Mouse (Mus musculus) forebrain, embryonic 15.5 days (tissue): ENCODE results near the gene Zdhhc12. TPM values are rescaled to one million over a fixed set of nuclear protein-coding genes. Genes with fewer than 3 reads are reported as not detected.

Source experiments
- ATAC-seq: fragments of 200-750 bp; cut with Nextera tagmentation; replicated peaks from 2 replicates; pipeline ENCODE4 v1.8.0; 2017; ENCODE audit warnings: mild to moderate bottlenecking, moderate TSS enrichment, moderate library complexity
- H3K27ac ChIP-seq: fragments of 300-500 bp; sonication (generic); replicated peaks from 2 replicates; pipeline ENCODE4 v1.5.1; 2015; ENCODE audit warnings: mild to moderate bottlenecking, inconsistent platforms
- H3K27me3 ChIP-seq: fragments of 300-500 bp; sonication (generic); 2 replicates; pipeline ENCODE4 v1.6.1; 2015; ENCODE audit warnings: inconsistent platforms
- H3K36me3 ChIP-seq: fragments of 300-500 bp; sonication (generic); 2 replicates; pipeline ENCODE4 v1.6.1; 2015; ENCODE audit warnings: mild to moderate bottlenecking, inconsistent platforms
- H3K4me1 ChIP-seq: fragments of 300-500 bp; sonication (generic); 2 replicates; pipeline ENCODE4 v1.6.1; 2015; ENCODE audit warnings: inconsistent platforms
- H3K4me2 ChIP-seq: fragments of 300-500 bp; sonication (generic); replicated peaks from 2 replicates; pipeline ENCODE4 v1.6.1; 2015; ENCODE audit warnings: mild to moderate bottlenecking, inconsistent platforms
- H3K4me3 ChIP-seq: fragments of 300-500 bp; sonication (generic); 2 replicates; pipeline ENCODE4 v1.5.1; 2015; ENCODE audit warnings: mild to moderate bottlenecking, inconsistent platforms
- H3K9ac ChIP-seq: fragments of 300-500 bp; sonication (generic); replicated peaks from 2 replicates; pipeline ENCODE4 v1.6.1; 2015; ENCODE audit warnings: mild to moderate bottlenecking, inconsistent platforms
- H3K9me3 ChIP-seq: fragments of 300-500 bp; sonication (generic); 2 replicates; pipeline ENCODE4 v1.6.1; 2016; ENCODE audit warnings: inconsistent platforms
- WGBS: fragments of 180-500 bp; shearing (Covaris S2); methylation state at CpG from one replicate; pipeline ENCODE4 v1.1.7; 2015; ENCODE audit warnings: mixed read lengths; 5-methylcytosine and 5-hydroxymethylcytosine counted together
- polyA plus RNA-seq: library from polyadenylated mRNA; unstranded; fragments of >200 nt; fragmentation: Nextera tagmentation; extraction: Ambion mirVana; gene quantifications from 2 replicates; pipeline ENCODE4 v1.2.1, GENCODE M21; 2015

Zdhhc12 gene
- polyA plus RNA-seq, 1 experiment from 2014 or later = 16.7 TPM

DNA sequence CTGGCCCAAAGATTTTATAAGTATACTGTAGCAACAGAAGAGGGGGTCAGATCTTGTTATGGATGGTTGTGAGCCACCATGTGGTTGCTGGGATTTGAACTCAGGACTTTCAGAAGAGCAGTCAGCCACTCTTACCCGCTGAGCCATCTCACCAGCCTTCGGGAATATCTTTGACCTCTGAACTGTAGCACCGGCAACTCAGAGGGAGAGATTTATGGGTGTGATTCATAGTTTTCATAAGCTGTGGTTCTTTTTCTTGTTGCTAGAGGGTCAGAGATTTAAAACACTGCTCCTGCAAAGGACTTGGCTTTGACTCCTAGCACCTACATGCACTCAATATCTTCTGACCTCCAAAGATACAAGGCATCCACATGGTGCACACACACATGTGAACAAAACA lies 17.8 kb downstream of the Zdhhc12 start:
- Histone ChIP-seq H3K4me2 (no peak overlapping the region), H3K36me3 (peaks cover 13% of the 10 kb centered on the region), H3K4me3 (no peak overlapping the region), H3K9me3 (no peaks in the 10 kb centered on the region), H3K27ac (no peak overlapping the region), H3K27me3 (no peaks in the 10 kb centered on the region), H3K4me1 (peaks cover 14% of the 10 kb centered on the region), H3K9ac (no peak overlapping the region)
- ATAC-seq = no peak
- WGBS = 94% methylated on average over 3 of the region's 3 CpGs

DNA sequence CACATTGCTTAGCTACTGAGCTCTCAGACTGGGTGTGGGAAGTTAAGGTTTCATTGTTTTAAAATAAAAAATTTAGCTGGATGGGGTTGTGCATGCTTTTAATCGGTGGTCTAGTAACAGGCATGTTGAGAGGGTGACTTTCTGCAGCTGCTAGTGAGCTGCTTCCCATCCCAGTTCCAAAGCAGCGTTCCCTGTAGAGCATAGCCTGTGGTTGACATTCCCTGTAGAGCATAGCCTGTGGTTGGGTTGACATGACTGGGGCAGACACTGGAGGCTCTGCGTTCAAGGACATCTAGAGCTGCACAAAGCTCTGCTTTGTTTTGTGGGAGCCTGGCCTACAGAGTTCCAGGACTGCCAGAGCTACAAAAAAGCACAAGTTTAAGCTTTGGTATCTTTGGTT lies 20.2 kb downstream of the Zdhhc12 start:
- no peak for ATAC-seq
- no peak overlapping the region for H3K9ac ChIP-seq
- WGBS = 79% methylated on average over 3 of the region's 3 CpGs

DNA sequence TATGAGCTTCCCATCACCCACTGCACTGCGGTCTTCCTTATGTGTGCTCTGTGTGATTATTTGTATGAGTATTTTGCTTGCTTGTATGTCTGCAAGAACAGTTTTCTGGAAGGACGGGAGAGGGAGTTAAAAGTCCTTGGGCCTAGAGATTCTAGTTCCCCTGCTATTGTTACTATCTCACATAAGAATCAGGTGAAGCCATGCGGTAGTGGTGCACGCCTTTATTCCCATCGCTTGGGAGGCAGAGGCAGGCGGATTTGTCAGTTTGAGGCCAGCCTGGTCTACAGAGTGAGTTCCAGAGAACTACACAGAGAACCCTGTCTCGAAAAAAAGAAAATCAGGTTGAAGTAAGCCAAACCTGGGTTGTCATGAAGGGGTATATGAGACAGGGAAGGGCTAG lies 20.6 kb downstream of the Zdhhc12 start:
- peaks cover 17% of the 10 kb centered on the region for H3K4me1 ChIP-seq
- no peak overlapping the region for H3K9ac ChIP-seq
- no peak overlapping the region for H3K27ac ChIP-seq
- no peak overlapping the region for H3K4me3 ChIP-seq
- WGBS = 67% methylated on average over 7 of the region's 7 CpGs
- no peak for ATAC-seq
- no peaks in the 10 kb centered on the region for H3K9me3 ChIP-seq
- H3K36me3 ChIP-seq = peaks cover 34% of the 10 kb centered on the region
- H3K4me2 ChIP-seq = no peak overlapping the region
- no peaks in the 10 kb centered on the region for H3K27me3 ChIP-seq

More for the DNA sequence above, 20.2 kb downstream of the Zdhhc12 start:
- Histone ChIP-seq H3K4me3 (no peak overlapping the region), H3K4me2 (no peak overlapping the region), H3K4me1 (peaks cover 17% of the 10 kb centered on the region), H3K27ac (no peak overlapping the region), H3K27me3 (no peaks in the 10 kb centered on the region), H3K9me3 (no peaks in the 10 kb centered on the region), H3K36me3 (peaks cover 34% of the 10 kb centered on the region)

DNA sequence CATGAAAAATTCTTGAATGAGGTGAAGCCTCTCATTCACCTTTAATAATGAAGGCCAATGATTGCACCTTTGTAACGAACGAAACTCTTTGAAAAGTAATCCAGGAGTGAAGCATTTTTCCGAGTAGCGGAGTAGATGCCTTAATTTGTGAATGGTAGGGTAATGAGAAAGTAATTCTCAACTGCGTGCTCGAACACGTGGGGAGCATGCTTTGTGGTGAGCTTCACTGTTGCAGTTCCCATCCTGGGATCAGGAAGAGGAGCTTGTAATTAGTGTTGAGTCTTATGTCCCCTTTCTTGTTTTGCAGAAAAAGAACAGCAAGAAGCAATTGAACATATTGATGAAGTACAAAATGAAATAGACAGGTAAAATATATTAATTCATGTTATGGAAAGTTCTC lies 25.5 kb downstream of the Zdhhc12 start:
- ATAC-seq = no peak
- WGBS = 9% methylated on average over 7 of the region's 7 CpGs
- no peak overlapping the region for H3K27ac ChIP-seq

DNA sequence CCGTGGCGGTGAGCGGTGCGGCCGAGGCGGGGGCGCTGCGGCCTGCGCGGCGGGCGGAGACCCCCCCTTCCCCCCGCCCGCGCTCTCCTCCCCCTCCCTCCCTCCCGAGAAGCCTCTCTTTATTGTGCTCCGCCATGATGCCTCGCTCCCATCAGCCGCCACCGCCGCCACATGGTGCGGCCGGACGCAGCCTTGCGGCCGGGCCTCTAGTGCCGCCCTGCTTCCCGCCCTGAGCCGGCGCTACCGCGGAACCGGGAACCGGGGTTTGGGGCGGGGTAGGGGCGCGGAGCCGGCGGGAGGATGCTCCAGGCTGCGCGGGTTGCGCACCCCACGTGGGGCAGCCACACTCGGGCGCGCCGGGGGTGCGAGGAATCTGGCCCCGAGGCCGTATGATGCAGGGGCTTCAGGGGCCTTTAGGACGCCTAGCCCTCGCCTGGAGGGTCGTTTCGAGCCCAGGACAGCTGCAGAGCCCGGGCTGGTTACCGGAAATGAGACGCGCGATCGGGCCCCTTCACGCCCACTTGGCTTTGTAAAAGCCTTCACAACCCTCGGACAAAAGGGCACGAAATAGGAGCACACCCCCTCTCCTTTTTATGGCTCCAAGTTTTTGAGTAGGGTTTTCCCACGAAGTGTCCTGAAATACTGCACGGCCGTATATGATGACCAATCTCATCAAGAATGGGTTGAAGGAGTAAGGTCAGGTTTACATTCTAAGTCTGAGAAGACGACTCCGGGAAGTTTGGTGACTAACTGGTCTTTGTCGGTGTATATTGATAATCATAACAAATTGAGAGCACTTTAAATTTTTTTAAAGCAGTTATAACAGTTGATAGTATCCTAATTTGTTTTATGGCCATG lies 26.2 kb downstream of the Zdhhc12 start:
- peak overlapping the region; percentile 97 for H3K4me3 ChIP-seq
- peaks cover 26% of the 10 kb centered on the region for H3K36me3 ChIP-seq
- H3K4me2 ChIP-seq = peak overlapping the region; percentile 68
- H3K9me3 ChIP-seq = no peaks in the 10 kb centered on the region
- H3K4me1 ChIP-seq = peaks cover 38% of the 10 kb centered on the region
- H3K9ac ChIP-seq = peak overlapping the region; percentile 98
- no peaks in the 10 kb centered on the region for H3K27me3 ChIP-seq
- WGBS = under 1% methylated on average over 61 of the region's 69 CpGs
- peak overlapping the region; percentile 99 for H3K27ac ChIP-seq
- ATAC-seq = peak; percentile 48

More for the DNA sequence above, 25.5 kb downstream of the Zdhhc12 start:
- no peaks in the 10 kb centered on the region for H3K27me3 ChIP-seq
- peak overlapping the region; percentile 98 for H3K9ac ChIP-seq
- H3K4me1 ChIP-seq = peaks cover 31% of the 10 kb centered on the region
- no peaks in the 10 kb centered on the region for H3K9me3 ChIP-seq
- H3K4me3 ChIP-seq = peak overlapping the region; percentile 97
- peak overlapping the region; percentile 68 for H3K4me2 ChIP-seq
- H3K36me3 ChIP-seq = peaks cover 32% of the 10 kb centered on the region

DNA sequence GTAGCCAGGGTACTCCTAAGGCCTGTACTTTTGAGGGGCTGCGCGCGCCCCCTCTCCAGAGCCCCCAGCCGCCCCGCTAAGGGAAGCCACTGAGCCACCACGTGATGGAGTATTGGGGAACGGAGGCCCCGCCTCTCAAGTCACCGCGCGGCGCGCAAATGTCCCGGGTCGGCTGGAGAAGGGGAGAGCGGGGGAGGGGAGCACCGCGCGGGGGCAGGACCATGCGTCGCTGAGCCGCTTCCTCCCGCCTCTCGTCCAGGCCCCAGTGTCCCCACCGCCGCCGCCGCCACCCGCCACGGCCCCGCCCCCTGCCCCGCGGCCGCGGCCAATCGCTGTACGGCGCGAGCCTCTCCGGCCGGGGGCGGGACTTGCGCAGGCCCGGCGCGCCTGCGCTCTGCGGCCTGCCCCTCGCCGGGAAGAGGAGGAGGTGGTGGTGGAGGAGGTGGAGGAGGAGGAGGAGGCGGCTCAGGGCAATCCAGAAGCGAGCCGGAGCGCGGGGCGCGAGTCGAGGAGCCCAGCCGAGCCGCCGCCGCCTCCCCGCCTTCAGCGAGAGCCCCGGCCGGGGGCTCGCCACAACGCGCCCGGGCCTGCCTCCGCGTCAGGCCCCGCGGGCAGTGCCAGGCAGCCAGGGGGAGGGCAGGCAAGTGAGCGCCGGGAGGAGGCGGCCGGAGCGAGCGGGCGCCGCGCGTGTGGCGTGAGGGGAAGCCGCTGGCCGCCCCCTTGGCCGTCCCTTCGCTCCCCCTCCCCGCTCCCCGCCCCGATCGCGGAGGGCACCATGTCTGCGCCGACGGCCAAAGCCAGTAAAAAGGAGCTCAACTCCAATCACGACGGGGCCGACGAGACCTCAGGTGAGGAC lies 27.2 kb downstream of the Zdhhc12 start:
- Histone ChIP-seq H3K4me2 (peak overlapping the region; percentile 74), H3K27ac (peak overlapping the region; percentile 99), H3K27me3 (no peaks in the 10 kb centered on the region), H3K9me3 (no peaks in the 10 kb centered on the region), H3K4me1 (peaks cover 48% of the 10 kb centered on the region), H3K36me3 (peaks cover 23% of the 10 kb centered on the region), H3K4me3 (peak overlapping the region; percentile 97), H3K9ac (peak overlapping the region; percentile 98)
- 1% methylated on average over 46 of the region's 101 CpGs for WGBS
- peak; percentile 94 for ATAC-seq

DNA sequence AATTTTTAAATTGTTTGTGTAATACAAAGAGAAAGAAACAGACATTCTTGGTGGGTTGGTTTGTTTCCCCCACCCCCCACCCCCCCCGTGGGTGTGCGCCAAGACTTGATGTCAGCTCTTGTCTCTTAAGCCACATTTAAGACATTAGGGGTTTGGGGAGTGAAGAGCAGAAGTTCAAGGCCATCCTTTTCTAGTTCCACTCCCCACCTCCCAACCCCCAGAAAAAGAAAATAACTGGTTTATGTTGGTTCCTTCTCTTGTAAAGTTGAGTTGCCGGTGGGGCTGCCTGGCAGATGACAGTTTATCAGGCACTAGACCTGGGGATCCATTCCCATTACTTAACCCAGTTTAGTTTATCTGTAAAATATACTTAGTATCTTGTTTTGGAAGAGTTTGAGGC lies 29.1 kb downstream of the Zdhhc12 start:
- Histone ChIP-seq H3K36me3 (peaks cover 9% of the 10 kb centered on the region), H3K4me3 (no peak overlapping the region), H3K27me3 (no peaks in the 10 kb centered on the region), H3K4me2 (0 out of 2 replicates have a peak overlapping the region, but pooled peaks have one; percentile 97), H3K9ac (no peak overlapping the region), H3K27ac (no peak overlapping the region), H3K4me1 (peaks cover 51% of the 10 kb centered on the region), H3K9me3 (no peaks in the 10 kb centered on the region)
- no peak for ATAC-seq
- WGBS = 49% methylated on average over 3 of the region's 3 CpGs

DNA sequence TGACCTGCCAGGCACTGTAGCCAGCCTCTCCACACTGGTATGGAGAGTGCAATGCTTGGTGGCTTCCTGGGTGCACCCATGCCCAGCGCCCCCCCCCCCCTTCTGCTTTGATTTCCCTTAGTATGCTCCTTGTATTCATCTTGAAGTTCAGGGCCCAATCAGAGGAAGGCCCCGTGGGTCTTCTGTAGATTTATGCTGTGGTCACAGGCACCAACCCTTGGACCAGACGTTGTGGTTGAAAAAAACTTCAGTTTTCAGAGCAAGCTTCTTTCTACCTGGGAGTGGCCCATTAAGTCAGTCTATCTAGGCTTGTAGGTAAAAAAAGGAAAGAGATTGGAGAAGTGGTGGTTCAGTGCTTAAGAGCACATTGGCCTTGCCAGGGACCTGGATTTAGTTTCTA lies 29.7 kb downstream of the Zdhhc12 start:
- Histone ChIP-seq H3K36me3 (peaks cover 4% of the 10 kb centered on the region), H3K9me3 (no peaks in the 10 kb centered on the region), H3K4me3 (no peak overlapping the region), H3K4me1 (peaks cover 51% of the 10 kb centered on the region), H3K4me2 (peak overlapping the region; percentile 97), H3K27ac (no peak overlapping the region), H3K27me3 (no peaks in the 10 kb centered on the region), H3K9ac (no peak overlapping the region)
- WGBS = 3% methylated on average over 3 of the region's 3 CpGs
- no peak for ATAC-seq

DNA sequence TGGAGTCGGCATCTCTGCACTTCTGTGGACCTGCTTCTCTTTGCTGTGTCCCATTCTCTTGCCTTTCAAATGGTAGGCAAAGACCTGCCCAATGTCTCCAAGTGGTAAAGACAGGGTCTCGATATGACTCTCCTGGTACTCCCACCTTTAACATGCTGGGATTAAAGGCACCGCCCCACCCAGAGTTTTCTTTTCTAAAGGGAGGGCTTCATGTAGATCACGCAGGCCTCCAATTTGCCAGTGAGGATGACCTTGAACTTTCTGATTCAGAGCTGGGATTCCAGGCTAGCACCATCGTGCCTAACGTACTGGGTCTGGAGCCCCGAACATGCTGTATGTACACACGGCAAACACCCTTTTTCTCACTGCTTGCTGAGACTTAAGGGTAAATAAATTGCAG lies 30.2 kb downstream of the Zdhhc12 start:
- no peaks in the 10 kb centered on the region for H3K27me3 ChIP-seq
- peaks cover 46% of the 10 kb centered on the region for H3K4me1 ChIP-seq
- H3K9me3 ChIP-seq = no peaks in the 10 kb centered on the region
- peak overlapping the region; percentile 73 for H3K27ac ChIP-seq
- H3K4me2 ChIP-seq = peak overlapping the region; percentile 97
- 2% methylated on average over 8 of the region's 8 CpGs for WGBS
- peak overlapping the region; percentile 60 for H3K4me3 ChIP-seq
- no peaks in the 10 kb centered on the region; the same call in 1 of the 2 replicates for H3K36me3 ChIP-seq
- no peak for ATAC-seq
- peak overlapping the region; percentile 57 for H3K9ac ChIP-seq

DNA sequence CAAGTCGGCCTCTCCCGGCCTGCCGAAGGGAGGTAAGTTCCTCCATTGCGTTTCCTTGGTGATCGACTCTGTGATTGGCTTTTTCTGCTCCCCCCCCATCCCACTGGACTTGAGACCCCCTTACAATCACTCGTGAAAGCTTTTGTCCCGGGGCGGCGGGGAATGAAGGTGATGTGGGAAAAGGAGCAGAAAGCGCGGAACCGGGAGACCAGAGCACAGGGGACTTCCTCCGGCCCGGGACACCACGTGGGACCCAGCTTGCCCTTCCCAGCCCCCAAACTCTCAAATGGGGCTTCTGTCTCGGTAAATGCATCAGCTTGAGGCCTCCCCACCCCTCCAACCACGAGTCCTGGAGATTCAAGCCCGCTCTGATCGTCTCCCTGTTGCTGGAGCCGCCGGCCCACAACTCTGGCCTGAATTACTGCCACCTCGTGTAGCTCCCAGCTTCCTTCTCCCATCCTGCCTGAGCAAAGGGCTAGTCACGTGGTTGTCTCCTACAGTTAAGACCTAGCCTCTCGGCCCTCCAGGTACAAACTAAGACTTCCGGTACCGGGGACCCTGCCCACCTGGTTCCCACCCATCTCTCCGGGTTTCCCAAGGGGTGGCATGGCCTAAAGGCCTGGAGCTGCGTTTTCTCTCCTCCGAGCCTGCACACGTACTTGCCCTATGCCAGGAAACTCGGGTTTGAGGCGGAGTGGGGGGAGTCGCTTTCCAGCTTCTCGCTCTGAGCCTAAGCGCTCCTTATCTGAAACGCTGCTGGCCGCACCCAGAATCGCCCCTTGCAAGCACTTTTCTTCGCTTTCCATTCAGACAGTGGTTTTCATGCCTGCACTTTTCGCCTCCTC lies 31.0 kb downstream of the Zdhhc12 start:
- Histone ChIP-seq H3K27ac (peak overlapping the region; percentile 73), H3K4me3 (peak overlapping the region; percentile 60), H3K4me1 (peaks cover 40% of the 10 kb centered on the region), H3K4me2 (peak overlapping the region; percentile 97), H3K9me3 (no peaks in the 10 kb centered on the region), H3K9ac (peak overlapping the region; percentile 57), H3K36me3 (no peaks in the 10 kb centered on the region), H3K27me3 (no peaks in the 10 kb centered on the region)
- no peak for ATAC-seq
- under 1% methylated on average over 40 of the region's 40 CpGs for WGBS
